Mouse (Mus musculus) kidney, embryonic 16.5 days (tissue): Measurements from ENCODE around the gene Zfhx3. TPM values are rescaled to one million over a fixed set of nuclear protein-coding genes. Genes with fewer than 3 reads are reported as not detected.

Source experiments
- ATAC-seq: fragments of 200-750 bp; cut with Nextera tagmentation; 2 replicates; pipeline ENCODE4 v1.8.0; 2017; ENCODE audit warnings: moderate TSS enrichment; ENCODE audit not compliant: low FRiP score, low TSS enrichment
- H3K27ac ChIP-seq: fragments of 300-500 bp; sonication (generic); 2 replicates; pipeline ENCODE4 v1.5.1; 2014; ENCODE audit warnings: low read length
- H3K27me3 ChIP-seq: fragments of 300-500 bp; sonication (generic); 2 replicates; pipeline ENCODE4 v1.6.1; 2014; ENCODE audit warnings: low read length, control low read depth, mixed read lengths; ENCODE audit not compliant: insufficient read depth
- H3K36me3 ChIP-seq: fragments of 300-500 bp; sonication (generic); 2 replicates; pipeline ENCODE4 v1.6.1; 2014; ENCODE audit warnings: low read length, control low read depth, mixed read lengths; ENCODE audit not compliant: insufficient read depth
- H3K4me1 ChIP-seq: fragments of 300-500 bp; sonication (generic); 2 replicates; pipeline ENCODE4 v1.6.1; 2014; ENCODE audit warnings: low read length, control low read depth, mixed read lengths; ENCODE audit not compliant: insufficient read depth
- H3K4me2 ChIP-seq: fragments of 300-500 bp; sonication (generic); replicated peaks from 2 replicates; pipeline ENCODE4 v1.6.1; 2014; ENCODE audit warnings: low read depth, low read length
- H3K4me3 ChIP-seq: fragments of 300-500 bp; sonication (generic); 2 replicates; pipeline ENCODE4 v1.5.1; 2014; ENCODE audit warnings: mild to moderate bottlenecking, low read length
- H3K9ac ChIP-seq: fragments of 300-500 bp; sonication (generic); replicated peaks from 2 replicates; pipeline ENCODE4 v1.6.1; 2014; ENCODE audit warnings: low read length
- H3K9me3 ChIP-seq: fragments of 300-500 bp; sonication (generic); 2 replicates; pipeline ENCODE4 v1.6.1; 2016; ENCODE audit warnings: low read length, control low read depth
- WGBS: fragments of 180-500 bp; shearing (Covaris S2); extraction: QIAGEN DNeasy Blood & Tissue Kit; methylation state at CpG from one replicate; pipeline ENCODE4 v1.1.7; 2014; 5-methylcytosine and 5-hydroxymethylcytosine counted together
- polyA plus RNA-seq: library from polyadenylated mRNA; unstranded; fragments of >200 nt; fragmentation: Nextera tagmentation; extraction: Ambion mirVana; gene quantifications from 2 replicates; pipeline ENCODE4 v1.2.1, GENCODE M21; 2015

The Zfhx3 gene
- polyA plus RNA-seq, 1 experiment from 2014 or later, result 6.6 TPM

DNA sequence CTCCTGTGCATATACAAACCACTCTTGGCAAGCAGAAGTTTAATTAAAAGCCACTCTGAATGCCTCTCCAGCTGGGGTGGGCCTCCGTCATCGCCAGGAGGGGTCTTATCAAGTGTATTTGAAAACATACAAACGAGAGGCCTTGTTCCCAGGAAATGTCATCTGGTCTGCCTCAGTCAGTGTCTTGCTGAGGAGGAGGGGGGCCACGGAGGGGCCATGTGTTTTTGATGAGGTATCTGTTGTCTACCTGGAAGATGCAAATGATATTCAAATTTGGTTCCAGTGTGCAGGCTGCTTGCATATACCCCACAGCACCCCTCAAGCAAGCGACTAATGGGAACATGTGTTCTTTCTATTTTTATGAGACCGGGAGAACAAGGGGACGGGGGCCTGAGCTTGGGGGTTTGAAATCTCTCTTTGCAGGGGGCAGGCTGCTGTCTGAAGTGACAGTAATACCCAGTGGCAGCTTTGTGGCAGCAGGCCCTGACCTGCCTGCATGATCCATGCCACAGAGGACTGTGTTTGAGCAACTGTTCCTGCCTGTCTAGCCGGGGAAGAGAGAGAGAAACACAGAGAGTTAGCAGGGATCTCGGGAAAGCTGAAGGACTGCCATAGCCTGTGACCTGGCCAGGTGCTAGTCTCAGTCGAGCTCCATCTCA is 412.8 kb downstream of the Zfhx3 start:
- no peak for ATAC-seq
- 53% methylated on average over 10 of the region's 10 CpGs for WGBS
- H3K4me3 ChIP-seq, result no peak overlapping the region
- no peaks in the 10 kb centered on the region for H3K36me3 ChIP-seq
- no peaks in the 10 kb centered on the region for H3K9me3 ChIP-seq
- no peak overlapping the region for H3K27ac ChIP-seq
- no peak overlapping the region for H3K9ac ChIP-seq
- H3K4me1 ChIP-seq, result no peaks in the 10 kb centered on the region
- H3K27me3 ChIP-seq, result no peaks in the 10 kb centered on the region
- H3K4me2 ChIP-seq, result no peak overlapping the region

DNA sequence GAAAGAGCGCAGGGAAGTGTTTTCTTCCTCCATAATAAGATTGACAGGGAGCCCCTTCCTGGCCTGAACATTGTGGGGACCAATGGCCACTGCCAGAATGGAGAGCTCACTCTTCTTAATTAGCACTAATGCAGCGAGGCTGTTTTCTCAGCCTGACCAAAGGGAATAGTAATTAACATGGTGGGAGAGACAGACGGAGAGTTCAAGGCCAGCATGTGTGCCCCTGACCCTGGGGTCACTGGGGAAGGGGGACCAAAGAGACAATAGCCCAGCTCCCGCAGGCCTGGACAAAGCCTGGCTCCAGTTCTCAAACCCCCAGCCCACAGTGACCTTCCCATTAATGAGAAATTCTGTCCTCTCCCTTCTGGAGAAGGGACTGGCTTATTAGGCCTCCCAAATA is 419.0 kb downstream of the Zfhx3 start:
- no peak for ATAC-seq
- no peaks in the 10 kb centered on the region for H3K9me3 ChIP-seq
- H3K4me1 ChIP-seq, result peaks cover 13% of the 10 kb centered on the region
- no peak overlapping the region for H3K4me3 ChIP-seq
- no peak overlapping the region for H3K9ac ChIP-seq
- no peaks in the 10 kb centered on the region for H3K36me3 ChIP-seq
- H3K4me2 ChIP-seq, result no peak overlapping the region
- WGBS, result 42% methylated on average over 4 of the region's 4 CpGs
- H3K27me3 ChIP-seq, result no peaks in the 10 kb centered on the region
- no peak overlapping the region for H3K27ac ChIP-seq

DNA sequence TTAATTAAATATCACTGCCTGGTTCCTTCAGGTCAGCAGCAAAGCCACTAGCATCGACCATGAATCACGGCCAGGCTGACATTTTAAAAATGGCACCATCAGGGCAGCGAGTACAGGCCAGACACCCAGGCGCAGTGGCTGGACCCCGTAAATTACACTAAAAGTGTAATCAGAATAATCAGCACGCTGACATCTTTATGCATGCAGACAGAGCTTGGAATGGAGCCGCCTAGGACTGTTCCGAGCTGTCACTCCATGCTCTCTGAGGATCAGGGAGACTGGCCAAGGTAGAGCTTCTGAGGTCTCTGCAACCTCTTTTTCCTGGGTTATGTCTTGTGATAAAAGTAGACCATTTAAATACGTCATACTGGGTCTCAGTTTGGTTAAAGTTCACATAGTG is 420.0 kb downstream of the Zfhx3 start:
- Histone ChIP-seq H3K27ac (no peak overlapping the region), H3K4me3 (no peak overlapping the region), H3K9ac (no peak overlapping the region), H3K4me1 (peaks cover 13% of the 10 kb centered on the region), H3K27me3 (no peaks in the 10 kb centered on the region), H3K9me3 (no peaks in the 10 kb centered on the region), H3K36me3 (no peaks in the 10 kb centered on the region), H3K4me2 (no peak overlapping the region)
- ATAC-seq, result peak; percentile 31; the same call in 1 of the 2 replicates
- WGBS, result 31% methylated on average over 9 of the region's 9 CpGs

DNA sequence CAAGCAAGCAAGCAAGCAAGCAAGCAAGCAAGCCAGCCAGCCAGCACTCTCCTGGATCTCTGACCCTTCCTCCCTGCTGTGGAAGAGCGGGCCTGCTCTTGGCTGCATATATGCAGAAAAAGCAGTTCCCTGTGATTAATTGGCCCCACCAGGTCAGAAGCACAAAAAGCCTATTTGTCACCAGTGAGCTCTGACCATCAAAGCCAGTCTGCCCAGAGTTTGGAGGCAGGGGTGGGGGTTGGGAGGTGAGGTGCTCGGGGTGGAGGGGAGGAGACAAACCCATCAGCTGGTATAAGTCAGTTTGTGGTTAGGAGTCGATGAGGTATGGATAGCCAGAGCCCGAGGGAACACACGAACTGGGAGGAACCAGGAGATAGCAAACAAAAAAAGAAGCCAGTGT is 421.0 kb downstream of the Zfhx3 start:
- Histone ChIP-seq H3K4me2 (no peak overlapping the region), H3K4me3 (no peak overlapping the region), H3K27me3 (no peaks in the 10 kb centered on the region), H3K4me1 (peaks cover 13% of the 10 kb centered on the region), H3K36me3 (no peaks in the 10 kb centered on the region), H3K27ac (no peak overlapping the region), H3K9ac (no peak overlapping the region), H3K9me3 (no peaks in the 10 kb centered on the region)
- peak; percentile 54 for ATAC-seq
- 8% methylated on average over 5 of the region's 5 CpGs for WGBS

DNA sequence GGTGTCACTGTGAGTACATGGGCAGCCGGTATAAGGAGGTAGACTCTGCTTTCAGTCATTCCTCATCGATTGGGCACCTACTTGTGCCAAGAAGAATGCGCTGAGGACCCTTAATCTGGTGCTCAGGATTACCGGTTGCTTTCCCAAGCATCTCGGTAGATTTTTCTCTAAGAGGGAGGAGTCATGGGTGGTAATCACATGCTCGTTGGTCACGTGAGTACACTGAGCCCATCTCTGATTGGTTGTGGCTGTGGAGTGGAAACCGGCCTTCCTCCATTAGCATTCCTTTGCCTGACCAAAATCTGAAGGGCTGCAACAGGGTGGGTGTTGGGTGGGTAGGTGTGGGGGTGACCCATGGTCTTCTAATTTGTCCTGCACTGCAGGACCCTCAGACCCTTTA is 421.4 kb downstream of the Zfhx3 start:
- Histone ChIP-seq H3K36me3 (no peaks in the 10 kb centered on the region), H3K4me1 (peaks cover 14% of the 10 kb centered on the region), H3K27ac (no peak overlapping the region), H3K27me3 (no peaks in the 10 kb centered on the region), H3K9me3 (no peaks in the 10 kb centered on the region), H3K4me3 (no peak overlapping the region), H3K9ac (no peak overlapping the region), H3K4me2 (no peak overlapping the region)
- 67% methylated on average over 8 of the region's 8 CpGs for whole genome bisulfite sequencing
- ATAC-seq, result no peak

DNA sequence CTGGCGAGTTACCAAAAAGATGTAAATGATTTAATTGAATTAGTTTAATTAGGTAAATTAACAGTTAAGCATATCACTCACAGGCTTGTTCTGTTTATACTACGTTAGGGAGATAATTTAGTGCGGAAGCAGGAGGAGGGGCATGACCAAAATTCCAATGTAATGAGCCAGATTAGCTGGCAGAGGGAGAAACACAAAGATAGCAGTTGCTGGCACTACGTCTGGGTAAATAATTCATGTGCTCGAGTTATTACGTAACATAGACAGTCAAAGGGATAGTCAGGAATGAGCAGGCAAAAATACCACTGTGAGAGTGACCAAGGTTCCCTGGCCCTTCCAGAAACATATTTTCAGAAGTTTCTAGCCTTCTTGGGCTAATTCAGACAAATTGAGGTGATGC is 426.6 kb downstream of the Zfhx3 start:
- Histone ChIP-seq H3K27me3 (no peaks in the 10 kb centered on the region), H3K9me3 (no peaks in the 10 kb centered on the region), H3K9ac (no peak overlapping the region), H3K27ac (no peak overlapping the region), H3K4me3 (no peak overlapping the region), H3K4me1 (peaks cover 4% of the 10 kb centered on the region; the same call in 1 of the 2 replicates), H3K4me2 (no peak overlapping the region), H3K36me3 (no peaks in the 10 kb centered on the region)
- no peak for ATAC-seq
- 21% methylated on average over 6 of the region's 6 CpGs for WGBS

DNA sequence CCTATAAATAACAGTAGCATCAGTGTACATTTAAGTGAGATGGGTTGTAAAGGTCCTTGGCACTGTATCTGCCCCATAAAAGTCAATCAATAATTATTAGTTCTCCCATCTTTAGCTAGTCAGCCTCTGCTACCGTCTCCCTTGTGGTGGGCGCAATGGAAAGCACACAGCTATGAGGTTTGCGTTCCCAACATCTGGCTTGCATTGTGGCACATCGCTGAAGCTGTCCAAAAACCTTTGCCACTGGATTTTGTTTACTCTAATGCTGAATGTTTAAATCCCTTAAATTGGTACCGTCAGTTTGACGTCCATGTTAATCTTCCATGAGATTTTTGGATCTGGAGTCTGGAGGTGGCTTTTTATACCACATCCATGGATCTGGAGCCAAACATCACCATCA is 428.3 kb downstream of the Zfhx3 start:
- no peak overlapping the region for H3K4me3 ChIP-seq
- H3K4me1 ChIP-seq, result peaks cover 4% of the 10 kb centered on the region; the same call in 1 of the 2 replicates
- H3K27me3 ChIP-seq, result no peaks in the 10 kb centered on the region
- H3K9me3 ChIP-seq, result no peaks in the 10 kb centered on the region
- H3K9ac ChIP-seq, result no peak overlapping the region
- ATAC-seq, result no peak
- H3K36me3 ChIP-seq, result no peaks in the 10 kb centered on the region
- no peak overlapping the region for H3K27ac ChIP-seq
- WGBS, result 88% methylated on average over 6 of the region's 6 CpGs
- no peak overlapping the region for H3K4me2 ChIP-seq

DNA sequence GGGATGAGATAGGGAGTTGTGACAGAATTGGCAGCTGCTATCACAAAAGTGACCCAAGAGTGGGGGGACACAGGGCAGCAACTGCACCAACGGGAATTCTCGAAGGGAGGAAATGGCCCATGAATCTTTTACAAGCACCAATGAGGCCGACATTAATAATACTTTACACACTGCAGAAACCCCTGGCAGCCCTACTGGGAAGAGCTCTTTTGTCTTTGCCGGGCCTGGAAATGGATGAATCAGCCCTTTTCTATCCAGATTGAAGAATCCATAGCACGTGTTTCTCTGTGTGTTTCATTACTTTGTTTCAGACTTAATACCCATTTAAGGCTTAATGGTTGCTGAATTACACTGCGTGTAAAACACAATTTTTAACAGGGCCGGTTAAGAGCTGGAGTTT is 430.6 kb downstream of the Zfhx3 start:
- H3K27me3 ChIP-seq, result no peaks in the 10 kb centered on the region

DNA sequence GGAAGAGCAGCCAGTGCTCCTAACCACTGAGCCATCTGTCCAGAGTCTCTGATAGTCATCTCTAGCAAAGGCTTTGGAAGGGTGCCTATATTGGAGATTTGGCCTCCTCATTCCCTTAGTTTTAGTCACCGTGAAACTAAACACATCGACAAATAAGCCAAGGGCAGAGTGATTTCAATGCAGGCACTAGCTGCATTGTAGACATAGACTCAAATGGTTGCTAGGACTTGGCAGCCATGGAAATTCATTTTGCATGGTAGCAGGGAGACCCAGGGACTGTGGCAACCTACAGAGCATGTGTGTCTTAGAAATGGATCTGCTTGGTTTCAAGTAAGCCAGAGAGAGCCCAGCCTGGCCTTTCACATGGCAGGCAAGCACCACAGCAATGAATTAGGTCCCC is 435.6 kb downstream of the Zfhx3 start:
- H3K9me3 ChIP-seq, result no peaks in the 10 kb centered on the region
- no peak overlapping the region for H3K27ac ChIP-seq
- no peak overlapping the region for H3K9ac ChIP-seq
- 88% methylated on average over 2 of the region's 2 CpGs for WGBS
- no peaks in the 10 kb centered on the region for H3K4me1 ChIP-seq
- no peak for ATAC-seq
- no peak overlapping the region for H3K4me3 ChIP-seq
- no peaks in the 10 kb centered on the region for H3K27me3 ChIP-seq
- H3K4me2 ChIP-seq, result no peak overlapping the region
- H3K36me3 ChIP-seq, result no peaks in the 10 kb centered on the region

More for the DNA sequence above, 430.6 kb downstream of the Zfhx3 start:
- H3K4me1 ChIP-seq, result peaks cover 4% of the 10 kb centered on the region; the same call in 1 of the 2 replicates
- no peaks in the 10 kb centered on the region for H3K9me3 ChIP-seq
- 23% methylated on average over 7 of the region's 7 CpGs for WGBS
- no peak overlapping the region for H3K9ac ChIP-seq
- ATAC-seq, result no peak
- no peaks in the 10 kb centered on the region for H3K36me3 ChIP-seq
- no peak overlapping the region for H3K4me2 ChIP-seq
- H3K4me3 ChIP-seq, result no peak overlapping the region
- no peak overlapping the region for H3K27ac ChIP-seq

DNA sequence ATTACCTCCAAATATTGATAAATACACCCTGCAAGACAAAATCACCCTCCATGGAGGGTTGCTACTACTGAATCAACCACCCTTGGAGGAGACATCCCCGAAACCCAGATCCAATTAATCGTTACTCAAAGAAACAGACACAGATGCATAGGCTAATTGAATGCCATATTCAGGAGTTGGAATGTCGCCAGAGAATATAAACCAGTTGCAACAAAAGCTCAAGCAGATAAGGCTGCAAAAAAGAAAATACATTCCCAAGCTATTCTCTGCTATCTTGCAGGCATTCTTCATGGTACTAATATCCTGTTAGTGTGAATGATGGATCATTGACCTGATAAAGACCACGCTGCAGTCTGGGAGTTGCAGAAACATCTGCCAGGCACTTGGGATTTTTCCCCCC is 440.7 kb downstream of the Zfhx3 start:
- no peaks in the 10 kb centered on the region for H3K9me3 ChIP-seq
- H3K27me3 ChIP-seq, result no peaks in the 10 kb centered on the region
- H3K9ac ChIP-seq, result no peak overlapping the region
- no peak for ATAC-seq
- H3K27ac ChIP-seq, result no peak overlapping the region
- H3K4me3 ChIP-seq, result no peak overlapping the region
- 70% methylated on average over 4 of the region's 4 CpGs for WGBS
- no peaks in the 10 kb centered on the region for H3K36me3 ChIP-seq
- no peak overlapping the region for H3K4me2 ChIP-seq
- no peaks in the 10 kb centered on the region for H3K4me1 ChIP-seq
